Mouse (Mus musculus) embryo, embryonic 11 days (tissue): ENCODE measurements around the gene Chil4.
"Not testable (repeated sequence)": the region's sequence is repeated elsewhere in the genome, so short reads cannot be mapped to it uniquely, and the experiment has no call there.

ENCODE experiments used
- DNase-seq: peaks from one replicate; pipeline ENCODE4 v3.0.0-alpha.2; 2015

Gene Chil4

DNA sequence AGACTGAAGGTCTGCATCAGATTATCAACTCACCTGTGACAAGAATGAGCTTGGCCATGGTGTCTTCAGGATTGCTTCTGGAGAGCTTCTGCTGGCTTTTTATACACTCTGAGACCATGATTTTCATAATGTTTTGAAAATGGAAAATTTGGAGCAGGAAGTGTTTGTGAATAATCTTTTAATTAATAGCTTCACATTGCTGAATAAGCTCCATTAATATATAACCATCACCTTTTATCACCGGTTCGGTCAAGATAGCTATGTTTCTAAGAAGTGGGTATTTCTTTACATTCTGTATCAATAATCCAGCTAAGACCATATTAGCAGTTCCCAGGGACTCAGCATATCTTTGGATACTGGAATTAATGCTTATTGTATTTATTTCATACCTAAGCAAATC lies at the start of gene Chil4:
TSS of gene Chil4 (minus strand) at position 101 of the 400 bp plus-strand sequence.
- DNase-seq: no peak

- DNase-seq: no peak
Observed at GRCm38 (mm10) chr3:106265854-106266253, 46.5 kb upstream of the Chil4 start.

DNA sequence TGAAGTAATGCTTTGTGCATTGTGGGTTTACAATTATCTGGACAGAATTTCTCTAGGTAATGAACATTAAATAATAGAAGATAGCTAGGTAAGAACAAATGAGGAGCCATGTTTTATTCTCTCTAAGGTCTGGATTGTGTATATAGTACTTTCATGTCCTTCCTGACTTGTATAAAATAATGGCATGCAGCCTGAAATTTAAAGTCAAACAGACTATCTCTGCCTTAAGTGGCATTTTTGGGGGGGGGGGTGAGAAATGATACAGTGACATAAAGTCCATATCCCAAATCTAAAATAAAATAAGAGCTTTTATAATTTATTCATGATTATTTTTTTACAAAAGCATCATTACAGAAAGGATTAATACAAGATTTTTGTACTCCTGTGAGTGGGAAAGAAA lies 45.5 kb upstream of the Chil4 start:
- DNase-seq: no peak

- not testable (repeated sequence) for DNase-seq
Observed at GRCm38 (mm10) chr3:106257076-106257475, 37.8 kb upstream of the Chil4 start.

DNA sequence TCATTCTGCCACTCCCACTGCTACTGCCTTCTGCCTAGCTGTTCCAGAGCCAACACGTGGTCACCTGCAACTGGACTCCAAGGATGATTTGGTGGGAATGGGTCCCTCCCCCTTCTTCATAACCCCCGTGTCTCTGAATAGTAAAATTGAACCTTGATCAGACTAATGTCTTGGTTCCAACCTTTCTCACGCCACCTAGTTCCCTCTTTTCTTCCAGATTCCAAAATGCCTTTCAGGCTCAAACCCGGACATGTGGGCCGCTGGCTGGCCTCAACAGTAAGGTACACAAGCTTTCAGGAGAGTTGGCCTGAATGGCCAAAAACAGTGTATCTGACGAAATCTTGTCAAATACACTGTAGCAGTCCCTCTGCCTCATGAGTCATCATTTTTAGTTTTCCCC lies 33.4 kb upstream of the Chil4 start:
- DNase-seq: no peak

GRCm38 (mm10) chr3:106250763-106251399 lies 31.6 kb upstream of the Chil4 start:
- peak; percentile 21 for DNase-seq

GRCm38 (mm10) chr3:106247369-106247768 lies 28.1 kb upstream of the Chil4 start:
- not testable (repeated sequence) for DNase-seq

GRCm38 (mm10) chr3:106240210-106240609 lies 20.9 kb upstream of the Chil4 start:
- DNase-seq: not testable (repeated sequence)

DNA sequence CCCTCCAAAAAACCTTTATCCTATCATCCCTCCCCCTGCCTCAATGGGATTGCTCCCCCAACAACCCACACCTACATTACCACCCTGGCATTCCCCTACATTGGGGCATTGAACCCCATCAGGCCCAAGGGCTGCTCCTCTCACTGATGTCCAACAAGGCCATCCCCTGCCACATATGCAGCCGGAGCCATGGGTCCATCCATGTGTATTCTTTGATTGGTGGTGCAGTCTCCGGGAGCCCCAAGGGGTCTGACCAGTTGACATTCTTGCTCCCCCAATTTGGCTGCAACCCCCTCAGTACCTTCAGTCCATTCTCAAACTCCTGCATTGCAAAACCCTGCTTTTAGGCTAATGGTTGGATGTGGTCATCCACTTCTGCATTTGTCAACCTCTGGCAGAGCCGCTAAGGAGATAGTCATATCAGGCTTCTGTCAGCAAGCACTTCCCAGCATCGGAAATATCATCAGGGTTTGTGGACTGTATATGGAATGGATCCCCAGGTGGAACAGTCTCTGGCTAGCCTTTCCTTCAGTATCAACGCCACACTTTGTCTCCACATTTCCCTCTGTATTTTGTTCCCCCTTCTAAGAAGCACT lies 20.0 kb upstream of the Chil4 start:
- DNase-seq: no peak

- DNase-seq: not testable (repeated sequence)
Observed at GRCm38 (mm10) chr3:106223391-106223790, 4.1 kb upstream of the Chil4 start.

GRCm38 (mm10) chr3:106221625-106222265 lies 2.4 kb upstream of the Chil4 start:
- DNase-seq: no peak

- DNase-seq: not testable (repeated sequence)
Observed at GRCm38 (mm10) chr3:106218284-106218954, 888 bp downstream of the Chil4 start.

DNA sequence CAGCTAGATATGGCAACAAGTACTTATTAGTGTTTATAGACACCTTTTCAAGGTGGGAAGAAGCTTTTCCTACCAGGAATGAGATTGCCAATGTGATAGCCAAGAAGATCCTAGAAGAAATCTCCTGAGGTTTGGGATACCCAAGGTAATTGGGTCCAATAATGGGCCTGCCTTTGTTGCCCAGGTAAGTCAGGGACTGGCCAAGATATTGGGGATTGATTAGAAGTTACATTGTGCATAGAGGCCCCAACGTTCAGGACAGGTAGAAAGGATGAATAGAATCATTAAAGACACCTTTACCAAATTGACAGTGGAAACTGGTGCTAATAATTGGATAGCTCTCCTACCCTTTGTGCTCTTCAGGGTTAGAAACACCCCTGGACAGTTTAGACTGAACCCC lies 21.3 kb downstream of the Chil4 start:
- DNase-seq: not testable (repeated sequence)

DNA sequence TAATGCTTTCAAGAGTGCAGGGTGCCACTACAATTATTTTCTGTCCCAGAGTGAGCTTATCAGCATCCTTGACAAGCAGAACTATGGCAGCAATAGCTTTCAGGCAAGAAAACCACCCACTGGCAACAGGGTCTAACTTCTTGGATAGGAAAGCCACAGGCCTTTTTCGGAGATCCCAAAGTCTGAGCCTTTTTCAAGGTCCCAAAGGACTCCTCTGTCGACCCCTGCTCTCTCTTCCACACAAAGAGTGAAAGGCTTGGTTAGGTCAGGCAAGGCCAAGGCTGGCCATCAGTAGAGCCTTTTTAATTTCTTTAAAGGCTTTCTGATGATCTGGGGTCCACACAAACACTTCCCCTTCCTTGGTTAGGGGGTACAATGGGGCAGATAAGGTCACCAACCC lies 22.1 kb downstream of the Chil4 start:
- DNase-seq: not testable (repeated sequence)

DNA sequence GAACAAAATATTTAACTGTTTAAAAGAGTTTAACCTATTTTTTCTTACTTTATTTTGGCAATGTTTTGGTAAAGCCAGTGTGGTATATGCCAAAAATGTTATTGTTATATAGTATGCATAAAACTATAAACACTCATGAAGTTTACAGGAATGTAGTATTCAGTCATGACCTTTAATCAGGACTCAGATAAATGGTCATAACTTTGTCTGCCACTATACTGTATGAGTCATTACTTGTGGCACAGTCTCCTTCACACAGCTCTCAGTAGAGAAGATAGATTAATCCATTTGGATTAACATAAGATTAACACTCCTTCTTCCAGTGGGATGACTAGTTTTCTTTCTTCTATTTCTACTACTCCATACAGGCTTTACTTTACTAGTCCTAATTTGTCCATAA lies 23.0 kb downstream of the Chil4 start:
- no peak for DNase-seq

GRCm38 (mm10) chr3:106195486-106195885 lies 23.8 kb downstream of the Chil4 start:
- DNase-seq: no peak

DNA sequence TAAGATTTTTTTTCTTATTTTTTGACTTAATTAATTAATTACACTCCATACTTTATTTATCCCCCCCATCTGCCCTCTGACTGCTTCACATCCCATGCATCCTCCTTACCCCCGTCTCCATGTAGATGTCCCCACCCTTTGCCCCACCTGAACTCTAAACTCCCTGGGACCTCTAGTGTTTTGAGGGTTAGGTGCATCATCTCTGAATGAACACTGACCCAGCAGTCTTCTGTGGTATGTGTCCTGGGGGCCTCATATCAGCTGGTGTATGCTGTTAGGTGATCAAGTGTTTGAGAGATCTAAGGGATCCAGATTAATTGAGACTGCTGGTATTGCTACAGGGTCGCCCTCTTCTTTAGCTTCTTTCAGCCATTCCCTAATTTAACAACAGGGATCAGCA lies 31.3 kb downstream of the Chil4 start:
- DNase-seq: no peak

- DNase-seq: no peak
Observed at GRCm38 (mm10) chr3:106177509-106178189, 41.7 kb downstream of the Chil4 start.

DNA sequence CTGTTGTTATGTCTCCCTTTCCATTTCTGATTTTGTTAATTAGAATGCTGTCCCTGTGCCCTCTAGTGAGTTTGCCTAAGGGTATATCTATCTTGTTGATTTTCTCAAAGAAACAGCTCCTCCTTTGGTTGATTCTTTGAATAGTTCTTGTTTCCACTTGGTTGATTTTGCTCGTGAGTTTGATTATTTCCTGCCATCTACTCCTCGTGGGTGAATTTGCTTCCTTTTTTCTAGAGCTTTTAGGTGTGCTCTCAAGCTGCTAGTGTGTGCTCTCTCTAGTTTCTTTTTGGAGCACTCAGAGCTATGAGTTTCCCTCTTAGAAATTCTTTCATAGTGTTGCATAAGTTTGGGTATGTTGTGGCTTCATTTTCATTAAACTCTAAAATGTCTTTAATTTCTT lies 44.3 kb downstream of the Chil4 start:
- DNase-seq: not testable (repeated sequence)

DNA sequence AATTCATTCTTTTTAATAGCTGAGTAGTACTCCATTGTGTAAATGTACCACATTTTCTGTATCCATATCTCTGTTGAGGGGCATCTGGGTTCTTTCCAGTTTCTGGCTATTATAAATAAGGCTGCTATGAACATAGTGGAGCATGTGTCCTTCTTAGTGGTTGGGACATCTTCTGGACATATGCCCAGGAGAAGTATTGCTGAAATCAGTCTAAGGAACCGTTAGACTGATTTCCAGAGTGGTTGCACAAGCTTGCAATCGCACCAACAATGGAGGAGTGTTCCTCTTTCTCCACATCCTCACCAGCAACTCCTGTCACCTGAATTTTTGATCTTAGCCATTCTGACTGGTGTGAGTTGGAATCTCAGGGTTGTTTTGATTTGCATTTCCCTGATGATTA lies 46.8 kb downstream of the Chil4 start:
- not testable (repeated sequence) for DNase-seq

DNA sequence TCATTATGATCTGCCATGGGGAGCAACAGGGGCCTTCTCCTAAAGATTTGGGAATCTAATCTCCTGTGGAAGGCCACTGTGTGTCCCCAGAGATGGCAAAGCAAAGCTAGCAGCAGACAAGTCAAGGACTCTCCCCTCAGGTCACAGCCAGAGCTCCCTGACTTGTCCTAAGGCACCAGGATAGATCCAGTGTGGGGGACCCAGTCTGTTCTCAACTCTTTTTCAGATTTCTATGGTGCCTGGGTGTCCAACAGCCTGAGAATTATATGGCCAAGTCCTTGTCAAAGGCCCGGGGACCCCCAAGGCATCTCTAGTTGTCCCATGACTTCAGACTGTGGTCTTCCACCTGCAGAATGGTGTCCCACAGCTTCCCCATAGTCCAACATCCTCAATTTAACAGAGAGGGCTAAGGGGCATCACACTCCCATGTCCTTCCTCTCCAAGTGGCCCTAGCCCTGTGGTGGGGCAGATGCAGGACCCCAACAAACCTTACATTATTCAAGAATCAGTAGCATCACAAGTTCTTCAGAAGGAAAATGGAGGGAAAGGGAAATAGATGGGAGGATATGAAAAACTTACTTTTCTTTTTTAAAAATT lies 48.1 kb downstream of the Chil4 start:
- no peak for DNase-seq

- DNase-seq: no peak
Observed at GRCm38 (mm10) chr3:106170522-106171053, 48.7 kb downstream of the Chil4 start.
